Mouse (Mus musculus): ENCODE results near the gene Cdc123. TPM values are rescaled to one million over a fixed set of nuclear protein-coding genes. Genes with fewer than 3 reads are reported as not detected.

The Cdc123 gene
- polyA plus RNA-seq, 1 experiment, result 54.6 TPM

GRCm38 (mm10) chr2:5749210-5749609 lies 95.8 kb downstream of the Cdc123 start:
- TF ChIP-seq POLR2A (IDR thresholded peaks at IDR 0.05; ENCODE audit: borderline replicate concordance, extremely low read depth, low read depth, low read length) (no peak), CTCF (IDR thresholded peaks at IDR 0.05; ENCODE audit: insufficient read depth, low read length) (no peak)
- DNase-seq, result no peak
- Histone ChIP-seq H3K4me1 (ENCODE audit: control insufficient read depth, insufficient read depth, low read length) (no peaks in the 10 kb centered on the region), H3K4me3 (replicated peaks; ENCODE audit: extremely low read depth, low read depth, low read length) (no peak overlapping the region)
- WGBS, result 71% methylated on average over 6 of the region's 6 CpGs

GRCm38 (mm10) chr2:5747545-5748043 lies 97.4 kb downstream of the Cdc123 start:
- DNase-seq, result no peak
- no peaks in the 10 kb centered on the region for H3K4me1 ChIP-seq (ENCODE audit: control insufficient read depth, insufficient read depth, low read length)
- TF ChIP-seq CTCF (IDR thresholded peaks at IDR 0.05; ENCODE audit: insufficient read depth, low read length) (no peak), POLR2A (IDR thresholded peaks at IDR 0.05; ENCODE audit: borderline replicate concordance, extremely low read depth, low read depth, low read length) (no peak)
- WGBS, result 78% methylated on average over 5 of the region's 5 CpGs
- no peak overlapping the region for H3K4me3 ChIP-seq (replicated peaks; ENCODE audit: extremely low read depth, low read depth, low read length)

- WGBS, result 45% methylated on average over 12 of the region's 12 CpGs
- no peak for DNase-seq
- no peak overlapping the region for H3K4me3 ChIP-seq (replicated peaks; ENCODE audit: extremely low read depth, low read depth, low read length)
- no peak for TF ChIP-seq CTCF (IDR thresholded peaks at IDR 0.05; ENCODE audit: insufficient read depth, low read length)
- no peak for TF ChIP-seq POLR2A (IDR thresholded peaks at IDR 0.05; ENCODE audit: borderline replicate concordance, extremely low read depth, low read depth, low read length)
- no peaks in the 10 kb centered on the region for H3K4me1 ChIP-seq (ENCODE audit: control insufficient read depth, insufficient read depth, low read length)
These were observed 98.4 kb downstream of the Cdc123 start for GRCm38 (mm10) chr2:5746529-5746928.

Other genes with a start within 250 kb of the Cdc123 start
- gene Camk1d, start 130.6 kb downstream of the Cdc123 start, polyA plus RNA-seq (2012; rRNA removed), result 3.8 and 6.2 TPM in 2 replicates
- 3.8 and 6.9 TPM in 2 replicates for gene Nudt5, start 145 bp downstream of the Cdc123 start, polyA plus RNA-seq (2012; rRNA removed)
- 1.3 and 1.5 TPM in 2 replicates for gene Gm13199, start 17.8 kb upstream of the Cdc123 start, polyA plus RNA-seq (2012; rRNA removed)
- 20.7 and 37.4 TPM in 2 replicates for gene Sec61a2, start 50.3 kb upstream of the Cdc123 start, polyA plus RNA-seq (2012; rRNA removed)
- gene Dhtkd1, start 97.6 kb upstream of the Cdc123 start, polyA plus RNA-seq (2012; rRNA removed), result 1.3 and 2.1 TPM in 2 replicates
- gene Upf2, start 106.3 kb upstream of the Cdc123 start, polyA plus RNA-seq (2012; rRNA removed), result 2.3 and 4.5 TPM in 2 replicates